Mouse (Mus musculus) embryo, embryonic 11.5 days (tissue): Measurements from ENCODE around the gene Snorc.
A peak's percentile ranks its signal among the peaks of the same experiment; 100 is the strongest.
"Not testable (repeated sequence)": the region's sequence is repeated elsewhere in the genome, so short reads cannot be mapped to it uniquely, and the experiment has no call there.

Experiments
- DNase-seq: peaks from one replicate; pipeline ENCODE4 v3.0.0-alpha.2; 2012; ENCODE audit warnings: low read depth, low spot score

Gene Snorc

DNA sequence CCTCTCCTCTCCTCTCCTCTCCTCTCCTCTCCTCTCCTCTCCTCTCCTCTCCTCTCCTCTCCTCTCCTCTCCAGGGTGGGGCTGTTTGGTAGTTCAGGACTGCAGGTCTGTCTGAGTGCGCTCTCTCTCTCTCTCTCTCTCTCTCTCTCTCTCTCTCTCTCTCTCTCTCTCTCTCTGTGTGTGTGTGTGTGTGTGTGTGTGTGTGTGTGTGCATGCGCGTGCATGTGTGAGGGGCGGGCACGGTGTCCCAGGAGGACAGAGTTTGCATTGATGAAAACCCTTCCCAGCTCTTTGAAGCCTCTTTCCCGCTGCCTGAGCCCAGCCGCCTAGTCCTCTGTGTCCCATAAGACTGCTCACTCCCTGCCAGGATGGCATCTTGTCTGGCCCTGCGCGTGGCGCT, at the start of gene Snorc:
Gene Snorc (plus strand): TSS at position 301 of the 400 bp plus-strand sequence.
- DNase-seq, result not testable (repeated sequence)

DNA sequence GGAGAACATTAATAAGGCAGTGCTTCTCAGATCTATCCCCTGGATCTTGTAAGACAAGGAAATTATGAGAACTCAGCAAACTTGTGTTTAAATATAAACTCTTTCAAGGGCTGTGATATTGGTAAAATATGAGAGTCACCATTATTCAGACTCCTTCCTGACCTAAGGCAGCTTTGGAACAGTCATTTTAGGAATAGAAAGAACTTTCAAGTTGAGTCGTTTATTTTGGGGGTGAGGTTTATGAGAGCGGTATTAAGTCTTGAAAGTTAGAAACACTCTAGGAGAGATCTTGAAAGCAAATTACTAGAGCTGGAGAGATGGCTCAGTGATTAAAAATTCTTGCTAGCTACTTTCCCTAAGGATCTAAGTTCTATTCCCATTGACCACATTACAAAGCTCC, 34.9 kb upstream of the Snorc start:
- no peak for DNase-seq

DNA sequence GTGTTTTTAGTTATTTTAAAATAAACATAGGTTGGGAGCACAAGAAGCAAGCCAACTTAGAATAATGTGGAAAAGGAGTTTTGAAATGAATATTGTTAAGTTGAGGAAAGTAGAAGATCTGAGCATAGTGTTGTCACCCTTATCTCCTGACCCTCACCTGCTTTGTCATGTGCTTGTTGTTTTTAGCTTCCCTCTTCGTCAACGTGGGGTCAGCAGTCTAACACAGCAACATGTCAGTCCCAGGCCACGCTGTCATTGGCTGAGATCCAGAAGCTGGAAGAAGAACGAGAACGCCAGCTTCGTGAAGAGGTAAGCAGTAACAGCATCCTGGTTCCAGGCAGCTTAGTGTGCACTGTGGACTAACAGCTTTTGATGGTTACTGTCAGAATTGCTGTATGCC, 33.5 kb upstream of the Snorc start:
- no peak for DNase-seq

DNA sequence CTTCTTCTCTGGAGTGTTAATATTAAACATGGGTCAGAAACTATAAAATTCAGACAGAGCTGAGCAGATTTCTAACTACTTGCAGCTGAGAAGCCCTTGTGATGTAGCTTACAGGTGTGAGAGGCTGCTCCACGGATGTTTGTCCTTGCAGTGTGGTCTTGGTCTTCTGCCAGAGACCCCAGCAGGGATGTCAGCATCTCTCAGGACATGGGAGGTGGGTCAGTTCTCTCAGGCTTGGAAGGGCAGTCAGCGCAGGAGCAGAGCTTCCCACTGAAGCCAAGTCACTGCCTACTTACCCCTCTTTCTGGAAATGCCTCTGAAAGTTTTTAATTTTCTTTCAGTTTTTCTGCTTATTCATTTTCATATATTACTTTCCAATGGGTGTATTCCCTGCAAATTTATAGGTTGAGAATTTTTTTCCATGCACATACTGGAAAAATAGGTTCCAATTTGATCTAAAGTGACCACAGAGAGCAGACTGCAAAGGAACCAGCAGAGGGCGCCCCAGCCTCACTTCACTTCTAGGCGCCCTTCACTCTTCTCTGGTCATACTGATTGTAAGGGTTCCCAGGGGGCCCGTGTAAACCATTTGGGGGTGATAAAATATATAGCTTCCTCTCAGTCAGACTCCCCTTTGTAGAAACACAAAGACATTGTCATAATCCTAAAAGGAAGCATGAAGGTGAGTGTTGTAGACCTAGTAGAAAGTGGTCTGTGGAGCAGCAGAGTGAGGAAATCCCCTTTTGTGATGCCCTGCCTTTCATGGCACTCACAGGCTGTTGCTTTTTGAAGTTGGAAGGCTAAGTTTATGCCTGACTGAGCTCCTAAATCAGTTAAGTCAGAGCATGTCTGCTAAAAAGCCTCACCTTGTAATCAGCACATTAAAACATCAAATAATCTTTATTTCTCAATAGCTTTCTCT, 22.6 kb upstream of the Snorc start:
- peak; percentile 49 for DNase-seq

DNA sequence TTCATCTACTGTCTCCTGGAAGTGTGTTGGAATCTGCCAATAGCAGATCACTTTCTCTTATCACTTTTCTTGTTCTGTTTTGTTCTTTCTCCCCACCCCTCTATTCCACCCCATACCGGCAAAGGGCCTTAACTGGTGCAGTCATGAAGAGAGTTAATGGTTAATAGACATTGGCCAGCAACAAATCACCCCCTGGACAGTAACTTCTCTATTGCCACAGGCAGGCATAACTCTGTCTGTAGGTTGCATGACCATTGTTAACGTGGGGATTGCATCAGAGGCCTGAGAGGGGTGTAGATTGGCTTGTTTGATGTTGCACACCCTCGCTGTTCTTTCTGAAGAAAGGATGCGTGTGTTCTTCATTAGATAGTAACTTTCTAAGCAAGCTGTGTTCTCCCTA, 20.6 kb upstream of the Snorc start:
- DNase-seq, result no peak

DNA sequence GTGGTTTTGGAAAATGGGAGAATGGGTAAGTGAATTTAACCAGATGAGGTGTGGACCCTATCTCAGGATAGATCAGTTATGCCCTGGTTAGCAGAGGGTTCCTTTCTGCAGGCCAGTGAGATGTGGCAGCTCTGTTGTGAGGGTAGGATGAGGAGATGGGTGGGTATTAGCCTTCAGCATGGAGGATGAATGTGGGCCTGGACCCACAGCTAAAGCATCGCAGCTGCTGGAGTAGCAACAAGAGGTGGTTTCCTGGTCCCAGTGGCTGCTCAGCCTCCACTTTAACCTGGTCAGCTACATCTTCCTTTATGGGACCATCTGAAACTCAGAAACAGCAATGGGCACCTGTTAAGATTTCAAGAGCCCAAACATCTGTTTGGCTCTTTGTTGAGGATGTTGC, 13.6 kb upstream of the Snorc start:
- DNase-seq, result no peak

DNA sequence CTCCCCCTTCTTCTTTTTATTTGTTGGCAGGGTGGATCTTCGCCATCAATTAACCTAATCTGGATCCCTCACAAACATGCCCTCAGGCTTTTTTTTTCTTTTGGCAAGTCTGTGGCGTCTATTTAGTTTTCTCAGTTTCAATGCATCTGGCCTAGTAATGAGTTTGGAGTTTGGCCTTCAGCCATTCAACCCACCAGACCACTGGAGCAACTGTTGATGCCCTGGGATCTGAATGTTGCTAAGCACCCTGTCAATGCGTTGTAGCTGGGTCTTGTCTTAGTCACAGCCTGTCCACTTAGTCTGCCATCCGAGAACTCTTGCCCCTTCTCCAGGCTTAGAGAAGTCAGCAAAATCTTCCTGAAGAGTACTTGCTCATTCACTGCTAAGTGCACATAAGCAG, 12.0 kb upstream of the Snorc start:
- DNase-seq, result no peak

DNA sequence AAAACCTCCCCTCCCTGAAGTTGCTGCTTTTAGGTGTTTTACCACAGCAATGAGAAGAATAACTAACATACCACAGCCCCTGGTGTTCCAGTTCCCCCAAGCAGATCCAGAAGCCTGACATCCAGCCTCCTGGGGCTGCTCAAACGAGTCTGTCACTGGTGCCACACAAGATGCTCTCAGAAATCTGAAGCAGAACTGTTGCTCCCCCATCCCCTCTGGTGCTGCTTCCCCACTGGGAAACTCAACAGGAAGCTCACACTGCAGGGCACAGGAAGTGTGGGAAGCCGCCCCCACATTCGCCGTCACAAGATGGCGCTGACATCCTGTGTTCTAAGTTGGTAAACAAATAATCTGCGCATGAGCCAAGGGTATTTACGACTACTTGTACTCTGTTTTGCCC, 10.2 kb upstream of the Snorc start:
- not testable (repeated sequence) for DNase-seq

DNA sequence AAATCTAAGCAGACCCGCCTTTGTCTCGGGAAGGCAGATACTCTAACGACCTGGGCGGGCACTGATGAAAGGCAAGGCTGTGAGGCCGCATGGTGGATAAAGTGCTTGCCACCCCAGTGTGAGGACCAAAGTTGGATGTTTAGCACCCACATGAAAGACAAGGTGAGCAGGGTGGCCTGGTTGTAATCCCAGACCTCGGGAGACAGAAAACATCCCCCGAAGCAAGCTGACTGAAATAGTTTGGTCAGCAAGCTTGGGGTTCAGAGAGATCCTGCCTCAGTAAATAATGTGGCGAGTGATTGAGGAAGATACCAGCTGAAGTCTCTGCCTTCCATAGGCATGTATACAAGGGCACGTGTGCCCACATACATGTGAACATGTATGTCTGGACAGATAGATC, 2.6 kb upstream of the Snorc start:
- DNase-seq, result no peak

DNA sequence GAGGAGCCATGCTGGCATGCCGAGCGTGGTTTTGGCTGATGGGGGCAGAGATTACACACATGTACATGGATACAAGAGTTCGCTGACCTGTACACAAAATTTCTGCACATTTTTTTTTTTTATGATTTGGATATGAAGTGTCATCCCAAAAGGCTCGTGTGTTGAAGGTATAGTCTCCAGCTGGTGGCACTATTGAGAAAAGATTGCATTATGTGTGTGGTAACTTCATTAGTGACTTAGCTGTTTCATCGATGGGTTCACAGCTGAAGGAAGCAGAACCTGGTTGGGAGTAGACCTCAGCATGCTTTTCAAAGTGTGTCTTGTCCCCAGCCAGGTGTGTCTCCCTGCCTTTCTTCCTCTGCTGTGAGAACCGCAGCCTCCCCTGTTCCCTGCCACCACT, 1.8 kb upstream of the Snorc start:
- DNase-seq, result no peak

DNA sequence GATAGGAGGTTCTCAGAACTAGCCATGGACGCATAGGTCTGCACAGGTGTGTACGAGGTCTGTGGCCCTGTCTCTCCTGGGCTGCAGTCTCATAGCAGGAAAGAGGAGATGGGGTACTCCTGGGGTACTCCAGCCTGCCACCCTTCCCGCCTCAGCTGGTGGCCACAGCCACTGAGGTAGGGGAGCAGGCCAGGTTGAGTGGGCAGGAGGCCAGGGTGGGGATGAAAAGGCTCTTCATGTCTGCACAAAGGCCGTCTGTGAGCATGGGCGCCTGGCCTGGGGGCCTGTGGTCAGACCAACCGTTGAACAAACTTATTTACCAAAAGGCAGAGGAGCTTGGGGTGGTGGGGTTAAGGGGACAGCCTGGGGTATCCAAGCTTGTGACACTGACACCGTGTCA, 1.8 kb downstream of the Snorc start:
- no peak for DNase-seq

DNA sequence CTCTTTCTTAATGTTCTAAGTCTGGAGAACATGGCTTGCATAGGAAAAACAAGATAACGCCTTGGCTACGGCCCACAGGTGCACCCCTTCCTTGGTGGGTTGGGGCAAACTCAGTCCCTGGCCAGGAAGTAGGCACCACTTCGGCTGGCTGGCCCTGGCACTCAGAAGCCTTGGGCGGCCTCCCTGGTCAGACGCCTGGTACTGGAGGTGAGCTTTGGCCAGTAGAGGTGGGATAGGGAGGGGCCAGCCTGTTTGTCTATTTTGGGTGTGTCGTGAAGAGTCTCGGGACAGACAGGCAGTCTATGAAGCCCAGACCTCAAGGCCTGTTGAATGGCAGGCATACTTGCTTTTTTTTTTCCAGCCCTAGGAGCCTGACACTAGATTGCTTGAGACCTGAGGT, 2.5 kb downstream of the Snorc start:
- no peak for DNase-seq

DNA sequence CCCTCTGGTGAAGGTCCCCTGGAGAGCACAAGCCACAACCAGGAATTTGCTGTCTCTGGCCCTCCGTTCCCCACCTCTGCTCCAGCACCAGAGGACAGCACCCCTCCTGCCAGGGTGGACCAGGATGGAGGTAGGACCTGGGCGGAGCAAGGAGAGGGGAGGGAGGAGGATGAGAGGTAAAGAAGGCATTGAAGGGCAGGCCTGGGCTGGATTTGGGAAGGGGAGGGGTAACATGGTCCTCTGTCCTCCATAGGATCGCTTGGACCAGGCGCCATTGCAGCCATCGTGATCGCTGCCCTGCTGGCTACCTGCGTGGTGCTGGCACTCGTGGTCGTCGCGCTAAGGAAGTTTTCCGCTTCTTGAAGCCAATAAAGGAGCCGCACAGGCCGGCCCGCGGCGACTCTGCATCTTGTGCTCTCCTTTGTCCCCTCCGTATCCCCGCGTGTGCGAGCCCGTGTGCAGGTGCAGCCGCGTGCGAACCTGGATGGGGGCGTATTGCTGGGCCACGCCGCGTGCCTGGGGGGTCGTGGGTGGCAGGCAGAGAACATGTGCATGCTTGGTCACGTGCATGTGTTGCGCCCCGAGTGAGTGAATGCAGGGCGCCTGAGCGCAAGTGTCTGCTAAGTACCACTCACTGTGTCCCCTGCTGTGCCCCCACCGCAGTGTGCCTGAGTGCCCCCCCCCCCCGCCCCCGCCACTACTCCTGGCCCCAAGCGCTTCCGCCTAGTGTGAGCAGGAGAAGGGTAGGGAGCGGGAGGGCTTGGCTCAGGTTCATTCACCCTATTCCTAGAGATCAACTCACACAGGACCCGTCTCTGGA, 5.2 kb downstream of the Snorc start:
- DNase-seq, result no peak

DNA sequence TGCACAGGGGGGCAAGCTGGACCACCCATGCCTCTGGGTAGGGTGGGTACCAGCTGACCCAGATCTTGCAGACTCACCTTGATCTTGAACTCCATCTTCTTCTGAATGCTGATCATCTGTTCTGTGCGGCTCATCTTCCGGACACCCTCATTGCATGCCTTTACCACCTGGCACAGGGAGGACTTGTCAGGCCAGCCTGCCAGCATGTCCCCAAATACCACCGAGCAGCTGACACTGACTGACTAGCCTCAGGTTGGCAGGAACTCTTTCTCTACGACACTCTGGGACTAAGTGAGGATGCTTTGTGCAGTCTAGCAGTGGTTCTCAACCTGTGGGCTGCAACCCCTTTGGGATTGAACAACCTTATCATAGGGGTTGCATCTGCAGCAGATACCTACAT, 12.5 kb downstream of the Snorc start:
- no peak for DNase-seq

DNA sequence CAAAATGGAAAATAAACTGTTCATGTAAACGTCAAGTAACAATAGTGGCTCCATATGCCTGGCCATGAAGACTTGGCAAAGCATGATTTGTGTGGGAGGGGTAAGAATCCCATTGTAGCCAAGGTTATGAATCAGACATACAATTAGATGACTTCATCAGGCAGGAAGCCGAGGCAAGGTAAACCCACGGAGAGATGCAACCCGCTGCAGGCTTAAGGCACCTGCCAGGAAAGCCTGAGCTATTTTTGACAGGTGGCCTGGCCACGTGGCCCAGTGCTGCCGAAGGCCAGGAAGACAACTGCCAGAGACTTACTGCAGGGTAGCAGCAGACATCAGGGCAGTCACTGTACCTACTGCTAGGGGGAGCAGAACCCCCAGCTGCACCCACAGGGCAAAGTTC, 16.3 kb downstream of the Snorc start:
- no peak for DNase-seq

DNA sequence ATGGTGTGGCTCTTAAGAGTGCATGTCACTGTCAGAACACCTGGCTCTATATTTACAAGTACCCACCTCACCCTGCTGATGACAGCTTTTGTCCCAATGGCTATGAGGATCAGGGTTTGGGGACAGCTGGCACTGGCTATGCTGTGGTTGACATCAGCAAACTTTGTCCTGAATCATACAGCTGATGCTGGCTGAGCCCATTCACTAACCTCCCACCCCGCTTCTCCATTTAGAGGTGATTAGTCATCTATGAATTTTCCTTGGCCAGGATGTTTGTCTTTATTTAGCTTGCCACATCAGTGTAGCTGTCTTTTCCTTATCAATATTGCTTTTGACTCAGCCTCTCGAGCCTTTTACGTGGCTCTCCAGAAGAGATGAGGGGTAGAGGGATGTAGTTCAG, 22.2 kb downstream of the Snorc start:
- DNase-seq, result no peak

DNA sequence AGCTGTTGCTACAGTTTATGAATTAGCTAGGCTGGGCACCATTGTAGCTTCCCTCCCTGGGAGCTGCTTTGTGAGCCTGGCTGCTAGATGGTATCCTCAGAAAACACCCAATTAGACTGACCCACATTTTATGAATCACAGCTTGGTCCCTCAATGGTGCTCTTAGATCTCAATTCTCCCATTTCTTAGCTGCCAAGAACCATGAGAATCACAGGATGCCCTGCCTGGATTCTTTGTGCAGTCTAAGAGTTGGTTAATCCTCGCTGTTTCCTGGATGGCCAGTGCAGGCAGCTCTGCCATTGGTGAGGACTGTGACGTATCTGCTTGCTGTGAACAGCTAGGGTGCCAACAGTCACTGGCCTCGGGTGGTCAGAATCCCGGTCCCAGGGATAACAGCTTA, 23.5 kb downstream of the Snorc start:
- no peak for DNase-seq

DNA sequence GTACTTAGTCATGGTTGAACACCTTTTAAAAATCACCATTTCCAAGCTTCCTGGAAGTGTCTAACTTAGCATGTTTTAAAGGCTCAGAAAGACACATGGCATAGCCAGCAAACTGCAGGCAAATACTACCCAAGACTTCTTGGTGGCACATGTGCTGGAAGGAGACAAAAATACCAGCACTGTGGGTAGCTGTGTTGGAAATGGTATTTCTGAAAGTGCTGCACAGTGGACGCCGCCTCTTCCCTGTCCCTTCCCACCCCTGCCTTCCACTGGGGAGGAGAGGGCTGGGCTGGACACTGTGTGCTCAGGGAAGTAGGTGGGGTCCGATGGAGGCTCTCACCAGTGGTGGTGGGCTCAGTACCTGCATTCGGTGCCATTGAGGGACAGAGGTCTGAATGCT, 35.5 kb downstream of the Snorc start:
- DNase-seq, result no peak

DNA sequence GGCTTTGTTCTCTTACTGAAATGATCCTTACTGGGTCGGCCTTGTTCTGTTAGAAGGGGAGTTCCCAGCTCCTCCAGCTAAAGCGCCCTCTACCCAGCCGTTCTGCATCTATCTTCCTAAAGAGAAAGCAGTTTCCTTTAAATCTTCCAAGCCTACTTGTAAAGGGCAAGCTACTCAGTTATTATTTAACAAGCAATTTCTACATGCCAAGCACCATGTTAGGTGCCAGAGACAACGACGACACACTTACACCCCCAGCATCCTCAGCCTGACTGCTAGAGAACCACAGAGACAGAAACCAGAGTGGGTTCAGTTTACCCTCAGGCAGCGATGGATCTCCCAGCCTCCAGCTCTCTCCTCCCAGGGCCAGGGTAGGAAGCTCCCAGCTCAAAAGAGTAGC, 37.8 kb downstream of the Snorc start:
- DNase-seq, result no peak

DNA sequence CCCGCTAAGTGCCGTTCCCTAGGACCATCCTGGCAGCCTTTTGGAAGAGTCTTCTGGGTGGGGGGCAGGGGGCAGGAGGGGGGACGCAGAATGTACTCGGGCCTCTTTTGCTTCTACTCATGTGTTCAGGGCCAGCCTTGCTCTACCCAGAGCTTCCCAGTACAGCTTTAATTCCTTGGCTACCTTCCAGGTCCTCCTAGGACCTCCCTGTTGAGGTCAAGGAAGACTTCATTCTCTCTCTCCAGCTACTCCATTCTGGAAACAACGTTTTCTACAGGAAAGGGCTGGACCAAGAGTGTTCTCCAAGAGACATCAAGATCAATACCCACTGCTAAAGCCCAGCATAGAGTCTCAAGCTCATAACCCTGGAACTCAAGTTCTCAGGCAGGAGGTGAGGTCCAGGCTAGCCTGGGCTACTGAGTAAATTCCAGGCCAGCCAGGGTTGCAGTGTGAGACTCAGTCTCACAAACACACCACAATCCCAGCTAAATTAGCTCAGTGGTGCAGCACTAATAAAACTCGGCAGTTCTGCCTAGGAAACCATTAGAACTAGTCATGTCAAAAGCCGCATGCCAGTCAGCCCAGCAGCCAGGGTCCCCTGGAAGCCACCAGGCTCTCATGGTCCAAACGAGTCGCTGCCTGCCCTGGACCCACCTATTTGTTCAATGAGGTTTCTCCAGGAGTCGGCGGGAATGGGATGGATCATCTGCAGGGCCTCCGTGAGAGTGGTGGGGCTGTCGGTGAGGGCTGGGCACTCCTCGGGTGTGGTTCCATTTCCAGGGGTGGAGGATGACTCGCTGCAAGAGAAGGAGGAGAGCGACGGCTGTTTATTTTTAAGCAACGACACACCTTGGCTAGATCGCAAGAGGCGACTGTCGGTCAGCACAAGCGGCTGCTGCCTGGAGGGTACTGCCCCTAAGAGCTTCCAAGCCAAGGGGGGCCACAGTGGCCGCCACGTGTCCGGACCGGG, 38.8 kb downstream of the Snorc start:
- DNase-seq, result no peak

DNA sequence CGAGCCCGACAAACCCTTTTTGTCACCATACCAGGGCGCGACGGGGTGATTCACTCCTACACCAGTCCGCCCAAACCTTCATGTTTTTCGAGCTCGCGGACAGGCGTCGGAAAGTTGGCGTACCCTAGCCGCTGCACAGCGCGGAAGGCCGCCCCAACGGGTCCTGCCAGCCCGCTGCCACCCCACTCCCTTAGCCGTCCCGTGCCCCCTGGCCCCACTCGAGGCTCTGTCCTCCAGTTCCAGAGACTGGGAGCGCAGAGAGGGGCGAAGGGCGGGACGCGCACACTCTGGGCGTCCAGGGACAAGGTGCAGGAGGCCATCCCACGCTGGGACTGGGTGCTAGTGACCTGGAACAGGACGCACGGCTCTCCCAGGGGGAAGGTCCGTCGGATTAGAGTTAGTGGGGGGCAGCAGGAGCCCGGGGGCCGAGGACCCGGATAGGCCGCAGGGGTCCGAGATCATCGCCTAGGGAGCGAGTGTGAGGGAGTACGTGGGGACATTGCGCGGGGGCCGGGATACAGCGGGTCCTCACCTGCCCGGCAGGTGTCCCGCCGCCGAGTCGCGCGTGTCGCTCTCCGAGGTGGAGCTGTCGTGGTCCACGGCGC, 39.6 kb downstream of the Snorc start, which contains the start of gene Neu2:
Gene Neu2 (plus strand): TSS at position 329 of the 605 bp plus-strand sequence.
- peak; percentile 3 for DNase-seq
